Mouse (Mus musculus) liver, embryonic 13.5 days (tissue): ENCODE results near the gene Ppa2. TPM values are rescaled to one million over a fixed set of nuclear protein-coding genes. Genes with fewer than 3 reads are reported as not detected.

Experiments used
- ATAC-seq: fragments of 200-750 bp; cut with Nextera tagmentation; 2 replicates; pipeline ENCODE4 v1.8.0; 2017; ENCODE audit warnings: low read depth, mild to moderate bottlenecking, moderate number of reproducible peaks, moderate library complexity
- DNase-seq: peaks from one replicate; pipeline ENCODE4 v3.0.0; 2022
- H3K27ac ChIP-seq: fragments of 300-500 bp; sonication (generic); 2 replicates; pipeline ENCODE4 v1.5.1; 2015; ENCODE audit warnings: moderate library complexity, mild to moderate bottlenecking, inconsistent platforms
- H3K27me3 ChIP-seq: fragments of 300-500 bp; sonication (generic); 2 replicates; pipeline ENCODE4 v1.6.1; 2015; ENCODE audit warnings: mild to moderate bottlenecking, inconsistent platforms
- H3K36me3 ChIP-seq: fragments of 300-500 bp; sonication (generic); 2 replicates; pipeline ENCODE4 v1.6.1; 2015; ENCODE audit warnings: mild to moderate bottlenecking, inconsistent platforms
- H3K4me1 ChIP-seq: fragments of 300-500 bp; sonication (generic); replicated peaks from 2 replicates; pipeline ENCODE4 v1.6.1; 2015; ENCODE audit warnings: inconsistent platforms
- H3K4me2 ChIP-seq: fragments of 300-500 bp; sonication (generic); 2 replicates; pipeline ENCODE4 v1.6.1; 2015; ENCODE audit warnings: inconsistent platforms, mild to moderate bottlenecking, moderate library complexity
- H3K4me3 ChIP-seq: fragments of 300-500 bp; sonication (generic); replicated peaks from 2 replicates; pipeline ENCODE4 v1.5.1; 2015; ENCODE audit warnings: mild to moderate bottlenecking, inconsistent platforms
- H3K9ac ChIP-seq: fragments of 300-500 bp; sonication (generic); 2 replicates; pipeline ENCODE4 v1.6.1; 2015; ENCODE audit warnings: mild to moderate bottlenecking, inconsistent platforms
- H3K9me3 ChIP-seq: fragments of 300-500 bp; sonication (generic); replicated peaks from 2 replicates; pipeline ENCODE4 v1.6.1; 2016; ENCODE audit warnings: inconsistent platforms
- WGBS: fragments of 180-500 bp; shearing (Covaris S2); methylation state at CpG from one replicate; pipeline ENCODE4 v1.1.7; 2015; ENCODE audit not compliant: insufficient replicate concordance; 5-methylcytosine and 5-hydroxymethylcytosine counted together
- polyA plus RNA-seq: library from polyadenylated mRNA; unstranded; fragments of >200 nt; fragmentation: Nextera tagmentation; extraction: Ambion mirVana; gene quantifications from 2 replicates; pipeline ENCODE4 v1.2.1, GENCODE M21; 2015

Ppa2 gene
- polyA plus RNA-seq = 61.7 and 67.9 TPM in 2 replicates

DNA sequence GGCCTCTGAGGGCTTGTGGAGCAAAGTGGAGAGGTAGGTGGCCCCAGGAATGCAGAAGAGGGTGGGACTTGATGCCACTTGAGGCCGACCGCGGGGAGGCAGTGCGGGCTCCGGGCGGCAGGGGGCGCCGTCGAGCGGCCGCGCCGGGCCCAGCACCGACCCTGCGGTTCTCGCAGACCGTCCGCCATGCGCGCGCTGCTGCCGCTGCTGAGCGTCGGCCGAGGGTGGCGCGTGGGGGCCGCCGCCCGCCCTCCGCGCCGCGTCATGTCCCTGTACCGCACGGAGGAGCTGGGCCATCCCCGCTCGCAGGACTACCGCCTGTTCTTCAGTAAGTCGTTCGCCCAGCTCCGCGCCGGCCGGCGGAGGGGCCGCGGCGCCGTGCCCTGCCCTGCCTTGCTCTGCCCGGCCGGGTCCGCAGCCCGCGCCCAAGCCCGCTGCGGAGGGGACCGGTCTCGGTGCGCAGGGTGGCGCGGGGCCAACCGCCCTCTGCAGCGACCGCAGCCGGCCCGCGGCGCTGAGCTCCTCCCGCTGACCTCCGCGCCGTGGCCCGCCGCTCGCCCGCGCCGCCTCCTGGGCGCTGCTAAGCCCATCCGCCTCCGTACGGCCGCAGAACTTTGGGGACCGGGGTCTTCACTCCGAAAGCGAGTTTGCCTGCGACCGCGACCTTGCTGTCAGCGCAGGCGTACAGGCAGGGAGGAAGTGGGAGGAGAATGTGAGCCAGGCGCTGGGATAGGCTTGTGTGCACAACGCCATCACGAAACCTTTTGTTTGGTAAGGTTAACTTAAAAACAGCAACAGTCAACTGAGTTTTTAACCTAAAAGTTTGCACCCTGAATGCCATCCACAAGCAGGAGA lies at the start of gene Ppa2:
Gene Ppa2, plus strand, starts transcription at position 157 of the 855 bp plus-strand sequence.
- H3K4me3 ChIP-seq = peak within 1 kb of the TSS; percentile 81
- H3K36me3 ChIP-seq = no peaks in the 10 kb centered on the region
- under 1% methylated on average over 95 of the region's 95 CpGs for WGBS
- H3K27ac ChIP-seq = peak within 1 kb of the TSS; percentile 85
- H3K9me3 ChIP-seq = no peaks in the 10 kb centered on the region
- no peaks in the 10 kb centered on the region for H3K27me3 ChIP-seq
- DNase-seq (peak; percentile 62), ATAC-seq (peak; percentile 88)
- peak within 1 kb of the TSS; percentile 88 for H3K9ac ChIP-seq
- peak within 1 kb of the TSS; percentile 88 for H3K4me2 ChIP-seq
- peaks cover 32% of the 10 kb centered on the region for H3K4me1 ChIP-seq

DNA sequence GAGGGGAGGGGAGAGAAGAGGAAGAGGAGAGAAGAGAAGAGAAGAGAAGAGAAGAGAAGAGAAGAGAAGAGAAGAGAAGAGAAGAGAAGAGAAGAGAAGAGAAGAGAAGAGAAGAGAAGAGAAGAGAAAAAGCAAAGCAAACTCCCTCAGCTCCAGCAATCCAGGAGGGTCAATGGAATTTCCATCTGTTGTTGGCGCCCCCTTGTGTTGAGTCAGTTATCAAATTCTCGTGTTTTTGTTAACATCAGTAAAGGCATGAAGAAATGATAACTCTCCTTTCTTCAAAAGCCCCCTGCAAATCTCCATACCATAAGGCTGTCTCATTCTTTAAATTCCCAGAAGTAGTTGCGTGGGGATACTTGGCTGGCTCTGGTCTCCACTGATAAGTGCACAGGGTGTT lies 38.0 kb upstream of the Ppa2 start:
- DNase-seq (no peak), ATAC-seq (no peak)
- H3K9ac ChIP-seq = no peak overlapping the region
- H3K27ac ChIP-seq = no peak overlapping the region
- no peak overlapping the region for H3K4me3 ChIP-seq
- no peaks in the 10 kb centered on the region for H3K27me3 ChIP-seq
- H3K4me1 ChIP-seq = no peaks in the 10 kb centered on the region
- no peaks in the 10 kb centered on the region for H3K9me3 ChIP-seq
- H3K36me3 ChIP-seq = no peaks in the 10 kb centered on the region
- WGBS = 9% methylated on average over 3 of the region's 3 CpGs
- H3K4me2 ChIP-seq = no peak overlapping the region

DNA sequence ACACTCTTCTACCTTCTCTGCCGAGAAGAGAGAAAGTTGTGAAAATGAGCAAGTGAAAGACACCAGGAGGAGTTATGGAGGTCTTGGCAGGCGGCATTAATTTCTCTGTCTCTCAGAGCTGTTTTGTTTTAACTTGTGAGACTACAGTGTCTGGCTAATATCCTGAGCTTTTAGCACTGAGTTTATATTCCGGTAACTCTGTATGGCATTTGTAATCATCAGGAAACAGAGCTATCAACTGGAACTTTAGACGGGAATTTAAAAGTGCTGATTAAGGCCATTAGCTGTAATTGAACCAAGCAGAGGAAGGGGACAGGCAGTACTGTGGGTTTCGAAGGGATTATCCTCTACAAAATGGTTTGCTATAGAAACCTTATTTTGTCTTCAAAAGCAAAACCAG lies 25.3 kb upstream of the Ppa2 start:
- 49% methylated on average over 5 of the region's 5 CpGs for WGBS
- no peaks in the 10 kb centered on the region for H3K27me3 ChIP-seq
- no peak overlapping the region for H3K9ac ChIP-seq
- ATAC-seq (0 out of 2 replicates have a peak, but pooled peaks have one; percentile 26), DNase-seq (no peak)
- H3K4me2 ChIP-seq = no peak overlapping the region
- H3K9me3 ChIP-seq = no peaks in the 10 kb centered on the region
- no peaks in the 10 kb centered on the region for H3K36me3 ChIP-seq
- no peak overlapping the region for H3K4me3 ChIP-seq
- no peaks in the 10 kb centered on the region for H3K4me1 ChIP-seq
- no peak overlapping the region for H3K27ac ChIP-seq

DNA sequence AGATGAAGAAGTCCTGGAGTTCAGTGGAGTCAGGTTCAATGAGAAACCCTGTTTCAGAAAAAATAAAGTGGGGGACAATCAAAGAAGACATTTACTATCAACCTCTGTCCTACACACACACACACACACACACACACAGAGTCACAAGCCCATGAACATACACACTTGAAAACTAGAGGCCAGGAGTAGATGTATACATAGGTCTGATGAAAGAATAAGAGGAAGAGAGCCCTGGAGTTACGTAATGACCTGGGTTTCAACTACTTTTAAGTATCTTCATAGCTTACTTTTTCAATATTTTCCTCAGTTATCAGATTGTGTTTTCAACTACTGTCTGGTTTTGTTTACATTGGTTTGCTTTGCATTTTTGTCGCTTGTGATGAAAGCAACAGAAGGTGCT lies 21.1 kb upstream of the Ppa2 start:
- Histone ChIP-seq H3K4me2 (no peak overlapping the region), H3K9me3 (no peaks in the 10 kb centered on the region), H3K36me3 (no peaks in the 10 kb centered on the region), H3K9ac (no peak overlapping the region), H3K4me3 (no peak overlapping the region), H3K27ac (no peak overlapping the region), H3K27me3 (no peaks in the 10 kb centered on the region), H3K4me1 (no peaks in the 10 kb centered on the region)
- DNase-seq (no peak), ATAC-seq (no peak)
- 54% methylated on average over 2 of the region's 2 CpGs for WGBS

DNA sequence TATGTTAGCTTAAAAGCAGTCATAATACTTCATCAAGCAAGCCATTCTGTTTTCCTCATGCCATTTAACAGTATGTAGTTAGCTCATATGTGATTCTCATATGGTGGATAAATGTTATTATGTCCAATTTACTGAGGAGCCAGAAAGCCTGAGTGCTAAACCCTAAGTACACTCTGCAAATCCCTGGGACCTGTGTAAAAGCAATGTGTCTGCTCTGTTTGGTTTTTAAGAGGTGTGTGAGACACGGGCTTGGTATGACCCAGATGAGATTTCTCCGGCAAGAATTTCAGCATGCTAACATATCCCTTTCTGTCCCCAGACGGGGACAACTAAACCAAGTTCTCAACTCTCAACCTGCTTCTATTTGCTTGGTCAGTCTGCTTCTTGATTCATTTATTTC lies 5.6 kb upstream of the Ppa2 start:
- DNase-seq (no peak), ATAC-seq (no peak)
- H3K27ac ChIP-seq = no peak overlapping the region
- H3K9ac ChIP-seq = no peak overlapping the region
- H3K4me1 ChIP-seq = no peaks in the 10 kb centered on the region
- WGBS = 71% methylated on average over 3 of the region's 3 CpGs
- H3K9me3 ChIP-seq = no peaks in the 10 kb centered on the region
- H3K4me3 ChIP-seq = no peak overlapping the region
- no peak overlapping the region for H3K4me2 ChIP-seq
- no peaks in the 10 kb centered on the region for H3K27me3 ChIP-seq
- no peaks in the 10 kb centered on the region for H3K36me3 ChIP-seq

DNA sequence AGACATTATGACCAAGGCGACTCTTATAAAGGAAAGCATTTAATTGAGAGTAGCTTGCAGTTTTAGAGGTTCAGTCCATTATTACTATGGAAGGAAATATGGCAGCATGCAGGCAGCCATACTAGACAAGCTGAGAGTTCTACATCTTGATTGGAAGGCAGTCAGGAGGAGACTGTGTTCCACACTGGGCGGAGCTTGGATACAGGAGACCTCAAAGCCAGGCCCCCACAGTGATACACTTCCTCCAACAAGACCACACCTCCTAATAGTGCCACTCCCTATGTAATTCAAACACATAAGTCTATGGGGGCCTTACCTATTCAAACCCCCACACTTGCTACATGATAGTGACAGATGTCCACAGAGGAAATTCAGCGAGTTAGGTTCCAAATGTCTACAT lies 1.5 kb upstream of the Ppa2 start:
- Histone ChIP-seq H3K9ac (no peak overlapping the region), H3K36me3 (no peaks in the 10 kb centered on the region), H3K4me1 (peaks cover 28% of the 10 kb centered on the region), H3K27me3 (no peaks in the 10 kb centered on the region), H3K4me3 (no peak overlapping the region), H3K27ac (no peak overlapping the region), H3K9me3 (no peaks in the 10 kb centered on the region), H3K4me2 (no peak overlapping the region)
- WGBS = 75% methylated on average over 3 of the region's 3 CpGs
- ATAC-seq (no peak), DNase-seq (no peak)

DNA sequence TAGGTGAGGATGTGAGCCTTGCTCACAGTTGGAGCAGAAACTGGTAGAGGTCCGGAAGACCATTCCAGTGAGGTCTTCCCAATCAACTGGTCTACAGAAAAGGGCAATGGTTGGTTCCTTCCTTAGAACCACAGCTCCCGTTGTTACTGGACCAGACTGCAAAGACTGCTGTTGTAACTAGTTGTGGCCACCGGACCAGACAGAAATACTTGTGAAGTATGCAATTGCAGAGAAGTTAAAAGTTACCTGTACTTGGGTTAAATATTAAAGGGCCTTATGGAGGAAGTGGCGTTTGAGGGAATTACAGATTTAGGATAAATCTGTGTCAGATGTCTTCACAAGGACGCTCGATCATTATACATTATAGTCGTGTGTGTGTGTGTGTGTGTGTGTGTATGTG lies 551 bp upstream of the Ppa2 start:
- no peaks in the 10 kb centered on the region for H3K9me3 ChIP-seq
- DNase-seq (no peak), ATAC-seq (no peak)
- peak overlapping the region; percentile 88 for H3K4me2 ChIP-seq
- no peak overlapping the region for H3K27ac ChIP-seq
- 0 out of 2 replicates have a peak overlapping the region, but pooled peaks have one; percentile 81 for H3K4me3 ChIP-seq
- H3K4me1 ChIP-seq = peaks cover 32% of the 10 kb centered on the region
- WGBS = 80% methylated on average over 7 of the region's 7 CpGs
- H3K36me3 ChIP-seq = no peaks in the 10 kb centered on the region
- H3K9ac ChIP-seq = no peak overlapping the region
- no peaks in the 10 kb centered on the region for H3K27me3 ChIP-seq

DNA sequence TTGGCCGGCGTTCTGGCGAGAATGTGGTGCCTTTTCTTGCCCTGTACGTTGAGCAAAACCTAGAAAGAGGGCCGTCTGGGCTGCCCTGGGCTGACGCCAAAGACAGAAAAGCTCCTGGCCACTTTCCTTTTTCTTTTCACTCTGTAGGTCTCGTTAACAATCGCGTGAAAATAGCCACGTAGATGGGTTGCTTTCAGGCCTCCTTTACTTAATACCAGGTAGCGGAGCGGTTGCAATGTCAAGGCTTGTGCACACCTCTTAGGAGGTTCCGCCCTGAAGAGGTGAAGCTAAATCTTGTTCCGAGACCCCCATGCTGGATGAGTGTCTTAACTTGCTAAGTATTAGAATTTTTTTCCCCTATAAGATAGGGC lies 884 bp downstream of the Ppa2 start:
- Histone ChIP-seq H3K9ac (peak overlapping the region; percentile 88), H3K4me1 (peaks cover 32% of the 10 kb centered on the region), H3K4me3 (peak overlapping the region; percentile 81), H3K36me3 (no peaks in the 10 kb centered on the region), H3K4me2 (peak overlapping the region; percentile 88), H3K9me3 (no peaks in the 10 kb centered on the region), H3K27me3 (no peaks in the 10 kb centered on the region), H3K27ac (peak overlapping the region; percentile 85)
- ATAC-seq (no peak), DNase-seq (no peak)
- WGBS = 18% methylated on average over 14 of the region's 14 CpGs

DNA sequence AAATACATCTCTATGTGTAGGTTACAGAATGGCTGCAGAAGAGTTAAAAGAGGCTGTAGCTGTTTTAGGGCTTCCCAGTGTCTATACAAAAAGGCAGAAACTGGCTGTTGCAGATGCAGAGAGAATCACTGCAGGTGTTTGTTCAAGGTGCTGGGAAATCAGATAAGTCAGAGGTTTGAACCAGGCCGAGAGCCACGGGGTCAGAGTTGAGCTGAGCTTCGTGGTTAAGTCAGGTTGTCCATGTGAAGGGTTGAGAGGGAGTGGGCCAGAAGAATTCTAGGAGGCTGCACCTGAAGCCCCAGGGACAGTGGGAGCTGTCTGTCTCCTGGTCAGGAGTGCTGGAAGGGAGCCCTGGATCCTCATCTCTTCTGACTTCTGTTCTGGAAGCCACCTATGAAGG lies 2.4 kb downstream of the Ppa2 start:
- Histone ChIP-seq H3K4me1 (peaks cover 32% of the 10 kb centered on the region), H3K27me3 (no peaks in the 10 kb centered on the region), H3K9ac (no peak overlapping the region), H3K36me3 (no peaks in the 10 kb centered on the region), H3K4me3 (no peak overlapping the region), H3K9me3 (no peaks in the 10 kb centered on the region), H3K4me2 (no peak overlapping the region), H3K27ac (no peak overlapping the region)
- 41% methylated on average over 3 of the region's 3 CpGs for WGBS
- DNase-seq (no peak), ATAC-seq (no peak)

DNA sequence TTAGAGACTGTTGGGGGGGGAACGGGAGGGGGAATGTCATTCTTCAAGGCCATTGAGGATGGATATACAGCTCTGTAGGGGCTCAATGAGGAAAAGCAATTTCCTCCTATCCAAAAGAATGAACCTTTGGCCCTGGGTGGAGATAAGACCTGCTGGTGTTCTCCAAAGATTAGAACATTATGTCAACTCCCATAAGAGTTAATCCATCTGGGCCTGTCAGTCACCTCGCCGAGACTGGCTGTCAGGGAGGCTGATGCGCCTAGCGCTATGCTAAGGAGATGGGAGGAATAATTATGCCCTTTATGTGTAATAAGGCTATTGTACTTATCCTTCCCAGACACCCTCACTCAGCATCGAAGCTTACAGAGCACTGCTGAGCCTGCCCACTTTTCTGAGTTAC lies 2.9 kb downstream of the Ppa2 start:
- Histone ChIP-seq H3K4me2 (no peak overlapping the region), H3K9me3 (no peaks in the 10 kb centered on the region), H3K4me1 (peaks cover 32% of the 10 kb centered on the region), H3K4me3 (no peak overlapping the region), H3K27ac (no peak overlapping the region), H3K27me3 (no peaks in the 10 kb centered on the region), H3K36me3 (no peaks in the 10 kb centered on the region), H3K9ac (no peak overlapping the region)
- WGBS = 50% methylated on average over 6 of the region's 6 CpGs
- ATAC-seq = peak; percentile 35
- peak; percentile 22 for DNase-seq

DNA sequence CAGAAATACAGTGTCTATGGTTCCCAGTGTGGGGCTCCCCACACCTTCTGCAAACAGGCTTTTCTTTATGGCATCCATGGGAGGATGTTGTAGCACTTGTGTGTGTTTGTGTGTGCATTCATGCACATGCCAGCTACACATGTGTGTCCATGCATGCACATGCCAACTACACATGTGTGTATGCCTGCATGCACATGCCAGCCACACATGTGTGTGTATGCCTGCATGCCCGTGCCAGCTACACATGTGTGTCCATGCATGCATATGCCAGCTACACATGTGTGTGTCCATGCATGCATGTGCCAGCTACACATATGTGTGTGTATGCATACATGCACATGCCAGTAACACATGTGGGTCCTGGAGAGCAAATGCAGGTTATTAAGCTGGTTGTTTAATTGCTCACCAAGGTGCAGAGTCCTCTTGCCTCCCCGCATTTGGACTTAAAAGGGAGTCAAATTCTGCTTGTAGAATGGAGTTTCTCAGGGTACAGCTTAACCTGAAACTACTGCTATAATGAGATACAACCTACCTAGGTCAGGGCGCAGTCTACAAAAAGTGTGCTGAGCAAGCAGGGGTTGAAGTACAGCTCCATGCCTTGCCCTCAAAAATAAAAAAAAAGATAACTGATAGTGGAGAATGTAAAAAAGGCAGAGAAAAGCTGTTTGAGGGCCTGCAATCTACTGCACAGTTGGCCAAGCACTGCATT lies 3.7 kb downstream of the Ppa2 start:
- 79% methylated on average over 3 of the region's 3 CpGs for WGBS
- Histone ChIP-seq H3K27ac (no peak overlapping the region), H3K4me3 (no peak overlapping the region), H3K4me2 (no peak overlapping the region), H3K36me3 (no peaks in the 10 kb centered on the region), H3K9ac (no peak overlapping the region), H3K27me3 (no peaks in the 10 kb centered on the region), H3K9me3 (no peaks in the 10 kb centered on the region), H3K4me1 (peaks cover 32% of the 10 kb centered on the region)
- DNase-seq (no peak), ATAC-seq (no peak)
